Mouse (Mus musculus) stomach, postnatal 0 days (tissue): Measurements from ENCODE around the gene Gm21698.
"Not testable (repeated sequence)": the region's sequence is repeated elsewhere in the genome, so short reads cannot be mapped to it uniquely, and the experiment has no call there.

Experiments
- CTCF ChIP-seq: IDR thresholded peaks from 2 replicates; pipeline ENCODE4 v1.5.1; 2016; ENCODE audit warnings: antibody characterized with exemption, low read depth, mild to moderate bottlenecking, moderate library complexity
- EP300 ChIP-seq: optimal IDR thresholded peaks from 2 replicates; pipeline ENCODE3; 2016; ENCODE audit warnings: antibody characterized with exemption

- not testable (repeated sequence) for TF ChIP-seq CTCF, EP300
These were observed 34.1 kb downstream of the Gm21698 start, which contains the start of gene Gm21671 for GRCm38 (mm10) chr5:25954317-25954716.
